9 mouse cellular contexts compared by ENCODE assay signal in the genomic region with DNA sequence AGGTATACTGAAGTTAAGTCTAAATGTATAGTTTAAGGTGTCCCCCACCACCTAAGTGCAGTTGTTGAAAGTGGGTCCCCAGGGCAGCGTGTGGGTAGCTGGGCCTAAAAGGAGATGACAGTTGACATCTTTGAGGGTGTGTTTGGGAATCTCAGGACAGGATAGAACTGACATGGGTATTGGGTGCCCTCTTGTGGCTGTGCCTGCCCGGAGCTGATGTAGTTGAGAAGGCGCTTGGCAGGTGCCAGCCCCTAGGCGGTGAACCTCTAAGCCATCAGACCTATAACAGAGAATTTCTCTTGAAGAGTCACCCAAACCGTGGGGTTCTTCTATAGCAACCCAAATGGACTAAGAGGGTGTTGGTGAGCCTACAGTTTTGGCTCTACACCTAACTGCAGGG. TPM values are rescaled to one million over a fixed set of nuclear protein-coding genes. Genes with fewer than 3 reads are reported as not detected.
DNase-seq lines count a peak whose midpoint lies in the region; ATAC-seq and TF ChIP-seq lines count a peak whose summit lies in the region.
"Had no signal": no experiment of that assay in that cellular context is flagged by ENCODE, and none has a peak within 500 bp of the region (broad histone marks: within the 10 kb centered on the region; RNA-seq: fewer than 3 reads in every experiment).

No protein-coding gene starts in this region.

- H3K9ac ChIP-seq in ES-E14 (ENCODE audit: insufficient read depth, low read depth, low read length, poor library complexity, severe bottlenecking): no peak overlapping the region
- no peak overlapping the region for H3K9ac ChIP-seq in forebrain, embryonic 16.5 days (replicated peaks; ENCODE audit: low read depth, low read length)
- H3K9ac ChIP-seq in hindbrain, embryonic 11.5 days (ENCODE audit: low read depth, low read length): no peak overlapping the region
- H3K9ac ChIP-seq: heart, embryonic 13.5 days had no signal

- H3K36me3 ChIP-seq in ES-E14 (ENCODE audit: control insufficient read depth, insufficient read depth, low read length, poor library complexity, severe bottlenecking): no peaks in the 10 kb centered on the region
- H3K36me3 ChIP-seq in forebrain, embryonic 16.5 days (ENCODE audit: control insufficient read depth, insufficient read depth): no peaks in the 10 kb centered on the region
- no peaks in the 10 kb centered on the region for H3K36me3 ChIP-seq in hindbrain, embryonic 11.5 days (ENCODE audit: control insufficient read depth, insufficient read depth, low read length)
- H3K36me3 ChIP-seq: heart, embryonic 13.5 days had no signal

- no peak overlapping the region for H3K27ac ChIP-seq in ES-E14 (ENCODE audit: insufficient read depth, low read depth, low read length, poor library complexity, severe bottlenecking)
- H3K27ac ChIP-seq in forebrain, embryonic 16.5 days (ENCODE audit: low read length): no peak overlapping the region
- no peak overlapping the region for H3K27ac ChIP-seq in hindbrain, embryonic 11.5 days (ENCODE audit: low read depth, low read length)
- H3K27ac ChIP-seq: heart, embryonic 13.5 days had no signal

- H3K4me1 ChIP-seq in ES-E14 (ENCODE audit: control insufficient read depth in 2 of 2, insufficient read depth in 2 of 2, low read length in 2 of 2, poor library complexity in 1 of 2): no peaks in the 10 kb centered on the region
- peaks cover 3% of the 10 kb centered on the region; the same call in 1 of the 2 replicates for H3K4me1 ChIP-seq in forebrain, embryonic 16.5 days (replicated peaks; ENCODE audit: control insufficient read depth, insufficient read depth, low read length)
- no peaks in the 10 kb centered on the region for H3K4me1 ChIP-seq in hindbrain, embryonic 11.5 days (replicated peaks; ENCODE audit: control insufficient read depth, insufficient read depth, low read length)
- H3K4me1 ChIP-seq: heart, embryonic 13.5 days had no signal

- ATAC-seq in forebrain, embryonic 16.5 days: peak; percentile 92
- ATAC-seq in hindbrain, embryonic 11.5 days (ENCODE audit: low FRiP score): peak; percentile 71

- DNase-seq in ES-E14 (ENCODE audit: low read depth, low spot score): peak; percentile 59
- DNase-seq in cerebellum, adult 11 months: peak; percentile 82
- peak; percentile 83 for DNase-seq in hindbrain, embryonic 11.5 days (ENCODE audit: low spot score)
- peak; percentile 70 for DNase-seq in layer of hippocampus, adult 9-10 months (ENCODE audit: low spot score)
- DNase-seq in lung, postnatal 14 days: peak; percentile 85
- peak; percentile 86 for DNase-seq in retina, postnatal 1 day
- DNase-seq in thymus, postnatal 25 days: peak; percentile 81

- H3K9me3 ChIP-seq in ES-E14 (ENCODE audit: control insufficient read depth, insufficient read depth, low read depth, low read length): no peaks in the 10 kb centered on the region
- H3K9me3 ChIP-seq in forebrain, embryonic 16.5 days (ENCODE audit: control insufficient read depth, low read length): no peaks in the 10 kb centered on the region
- no peaks in the 10 kb centered on the region for H3K9me3 ChIP-seq in hindbrain, embryonic 11.5 days (ENCODE audit: control insufficient read depth, low read length)
- H3K9me3 ChIP-seq: heart, embryonic 13.5 days had no signal

- H3K27me3 ChIP-seq in forebrain, embryonic 16.5 days (replicated peaks; ENCODE audit: control insufficient read depth, insufficient read depth, low read length): no peaks in the 10 kb centered on the region
- no peaks in the 10 kb centered on the region for H3K27me3 ChIP-seq in hindbrain, embryonic 11.5 days (ENCODE audit: control insufficient read depth, insufficient read depth, low read length)

- no peak overlapping the region for H3K4me2 ChIP-seq in forebrain, embryonic 16.5 days (ENCODE audit: low read length)
- no peak overlapping the region for H3K4me2 ChIP-seq in hindbrain, embryonic 11.5 days (replicated peaks; ENCODE audit: low read depth, low read length)
- H3K4me2 ChIP-seq: heart, embryonic 13.5 days had no signal

- 4% methylated on average over 5 of the region's 5 CpGs for WGBS in forebrain, embryonic 16.5 days
- 12% methylated on average over 5 of the region's 5 CpGs for WGBS in hindbrain, embryonic 11.5 days

- H3K4me3 ChIP-seq in ES-E14 (ENCODE audit: insufficient read depth in 1 of 2, low read depth in 1 of 2, low read length in 2 of 2, poor library complexity in 1 of 2, severe bottlenecking in 1 of 2): no peak overlapping the region
- no peak overlapping the region for H3K4me3 ChIP-seq in forebrain, embryonic 16.5 days (replicated peaks; ENCODE audit: low read length)
- no peak overlapping the region for H3K4me3 ChIP-seq in hindbrain, embryonic 11.5 days (ENCODE audit: low read depth, low read length)
- H3K4me3 ChIP-seq: heart, embryonic 13.5 days had no signal

- in situ Hi-C loops in ES-E14 (cut with MboI; ENCODE audit: low sequenced_read_pairs in 2 of 2, unreplicated experiment in 2 of 2): no loop called here

TF ChIP-seq in ES-E14, 5 proteins besides CTCF, POLR2A, EP300 and RAD21:
- TF ChIP-seq MAFK (IDR thresholded peaks at IDR 0.05; ENCODE audit: insufficient read depth, low read depth, low read length) (no peak), CHD2 (IDR thresholded peaks at IDR 0.05; ENCODE audit: low read depth, low read length) (no peak), ZNF384 (IDR thresholded peaks at IDR 0.05; ENCODE audit: low read depth, low read length) (no peak), ZC3H11A (IDR thresholded peaks at IDR 0.05; ENCODE audit: borderline replicate concordance, low read depth, low read length) (peak; percentile 81), HCFC1 (IDR thresholded peaks at IDR 0.05; ENCODE audit: borderline replicate concordance, insufficient read depth, low read length) (no peak)

RNA-seq across cellular contexts. Expression of a gene that starts 6.0 kb away (rescaled TPM):
- 3.6 and 4.1 TPM in 2 replicates for total RNA-seq in ES-E14 (2012; rRNA removed)
- polyA plus RNA-seq in forebrain, embryonic 16.5 days (2015; fragmentation: Nextera tagmentation; extraction: Ambion mirVana): 0.62 and 0.99 TPM in 2 replicates
- polyA plus RNA-seq in hindbrain, embryonic 11.5 days (2014; fragmentation: Nextera tagmentation; extraction: Ambion mirVana): 0.78 and 1.2 TPM in 2 replicates

RNA-seq across cellular contexts. Expression of a gene that starts 33.5 kb away (rescaled TPM):
- 0.16 TPM in 1 of 2 replicates, not detected in the other for total RNA-seq in ES-E14 (2012; rRNA removed)
- polyA plus RNA-seq in forebrain, embryonic 16.5 days (2015; fragmentation: Nextera tagmentation; extraction: Ambion mirVana): 0.94 and 0.98 TPM in 2 replicates
- 0.34 and 0.43 TPM in 2 replicates for polyA plus RNA-seq in hindbrain, embryonic 11.5 days (2014; fragmentation: Nextera tagmentation; extraction: Ambion mirVana)
- polyA plus RNA-seq: heart, embryonic 13.5 days had no signal

RNA-seq across cellular contexts. Expression of a gene that starts 41.9 kb away (rescaled TPM):
- total RNA-seq in ES-E14 (2012; rRNA removed): 0.58 and 2.1 TPM in 2 replicates
- 1.3 and 1.7 TPM in 2 replicates for polyA plus RNA-seq in forebrain, embryonic 16.5 days (2015; fragmentation: Nextera tagmentation; extraction: Ambion mirVana)
- 1.3 and 1.5 TPM in 2 replicates for polyA plus RNA-seq in hindbrain, embryonic 11.5 days (2014; fragmentation: Nextera tagmentation; extraction: Ambion mirVana)

RNA-seq across cellular contexts. Expression of a gene that starts 42.0 kb away (rescaled TPM):
- 23.8 and 25.7 TPM in 2 replicates for total RNA-seq in ES-E14 (2012; rRNA removed)
- polyA plus RNA-seq in forebrain, embryonic 16.5 days (2015; fragmentation: Nextera tagmentation; extraction: Ambion mirVana): 196 and 205 TPM in 2 replicates
- polyA plus RNA-seq in hindbrain, embryonic 11.5 days (2014; fragmentation: Nextera tagmentation; extraction: Ambion mirVana): 163 and 166 TPM in 2 replicates
